Mouse (Mus musculus) G1E (cell line): ENCODE data around the gene Lgmn.

Experiments
- CTCF ChIP-seq: IDR thresholded peaks from 2 replicates; pipeline ENCODE4 v1.5.1; 2012; ENCODE audit warnings: low read depth, low read length, inconsistent platforms, mixed read lengths
- TAL1 ChIP-seq: conservative IDR thresholded peaks from 2 replicates; pipeline ENCODE4 v1.6.1; 2012; ENCODE audit warnings: low read depth, low read length, inconsistent platforms, mixed read lengths

DNA sequence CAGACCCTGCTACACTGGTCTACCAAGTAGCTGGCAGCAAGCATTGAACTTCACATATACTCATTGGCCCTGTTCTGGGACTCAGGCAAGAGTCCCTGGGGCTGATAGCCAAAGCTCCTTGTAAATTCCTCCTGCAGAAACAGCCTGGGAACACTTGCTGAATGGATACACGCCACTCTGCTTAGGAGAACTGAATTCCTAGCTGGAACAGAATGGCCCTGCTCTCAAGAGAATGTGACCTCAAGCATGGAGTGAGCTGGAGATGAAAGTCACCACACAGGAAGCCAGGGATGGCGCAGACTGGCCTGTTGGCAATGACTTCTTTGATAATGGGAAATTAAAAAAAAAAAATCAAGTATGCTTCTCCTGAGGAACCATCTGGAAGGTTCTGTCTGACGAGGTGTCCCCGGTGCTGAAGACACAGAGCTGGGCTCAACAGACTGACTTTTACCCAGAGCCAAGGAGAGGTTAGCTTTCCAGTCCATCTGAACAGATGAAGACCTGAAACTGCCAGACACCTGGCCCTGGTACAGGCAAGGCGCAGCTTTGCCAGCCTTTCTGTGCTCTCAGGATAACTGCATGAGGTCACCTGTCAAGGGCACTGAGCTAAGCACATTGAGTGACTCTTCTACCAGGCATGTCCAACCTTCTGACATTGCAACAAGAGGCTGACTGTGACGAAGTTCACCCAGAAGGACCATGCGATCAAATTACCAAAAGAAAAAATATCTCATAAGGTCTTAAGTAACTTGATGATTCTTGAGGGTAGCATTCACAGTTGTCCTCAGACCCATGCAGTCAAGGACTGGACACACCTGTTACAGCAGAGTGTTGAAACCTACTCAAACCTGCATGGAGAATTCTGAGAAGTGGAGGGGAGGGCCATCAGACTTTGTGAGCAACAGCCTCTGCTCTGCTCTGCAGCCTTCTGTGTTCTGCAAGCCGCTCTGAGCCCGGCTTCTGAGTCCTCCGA lies 78.1 kb downstream of the Lgmn start:
- TF ChIP-seq CTCF (no peak), TAL1 (no peak)
